ENCODE assay signal across 10 mouse cellular contexts in genomic region chr19:56391307-56392046, GRCm38 (mm10). TPM values are rescaled to one million over a fixed set of nuclear protein-coding genes. Genes with fewer than 3 reads are reported as not detected.
A peak's percentile ranks its signal among the peaks of the same experiment; 100 is the strongest.
DNase-seq lines count a peak whose midpoint lies in the region; ATAC-seq lines count a peak whose summit lies in the region.
"Had no signal": no experiment of that assay in that cellular context is flagged by ENCODE, and none has a peak within 500 bp of the region (broad histone marks: within the 10 kb centered on the region; RNA-seq: fewer than 3 reads in every experiment).

No protein-coding gene starts in this region.

- no peaks in the 10 kb centered on the region for H3K9me3 ChIP-seq in intestine, embryonic 16.5 days (ENCODE audit: control insufficient read depth, low read length)
- H3K9me3 ChIP-seq: embryonic facial prominence, embryonic 15.5 days had no signal

- no peak for ATAC-seq in CD4-positive, CD25-positive, alpha-beta regulatory T cell, adult 4 months
- ATAC-seq in intestine, embryonic 16.5 days: peak; percentile 95
- ATAC-seq in megakaryocyte progenitor cell, adult 5-6 weeks (replicated peaks; ENCODE audit: poor library complexity): peak; percentile 88
- ATAC-seq: hindbrain, embryonic 16.5 days had no signal

- H3K4me3 ChIP-seq in intestine, embryonic 16.5 days (ENCODE audit: low read length): no peak overlapping the region
- H3K4me3 ChIP-seq: embryonic facial prominence, embryonic 15.5 days had no signal

- H3K4me2 ChIP-seq in intestine, embryonic 16.5 days (ENCODE audit: low read depth, low read length): peak overlapping the region; percentile 25; the same call in 1 of the 2 replicates
- H3K4me2 ChIP-seq: embryonic facial prominence, embryonic 15.5 days had no signal

- H3K9ac ChIP-seq in intestine, embryonic 16.5 days (ENCODE audit: low read depth, low read length): peak overlapping the region; percentile 29; the same call in 1 of the 2 replicates
- H3K9ac ChIP-seq: embryonic facial prominence, embryonic 15.5 days had no signal

- peak overlapping the region; percentile 92 for H3K27ac ChIP-seq in intestine, embryonic 16.5 days (ENCODE audit: low read length)
- H3K27ac ChIP-seq: embryonic facial prominence, embryonic 15.5 days had no signal

- H3K36me3 ChIP-seq in intestine, embryonic 16.5 days (ENCODE audit: control insufficient read depth, insufficient read depth, low read length): no peaks in the 10 kb centered on the region
- H3K36me3 ChIP-seq: embryonic facial prominence, embryonic 15.5 days had no signal

- H3K27me3 ChIP-seq in intestine, embryonic 16.5 days (replicated peaks; ENCODE audit: control insufficient read depth, insufficient read depth, low read length): no peaks in the 10 kb centered on the region

- WGBS in intestine, embryonic 16.5 days: 62% methylated on average over 6 of the region's 6 CpGs

- peak; percentile 22 for DNase-seq in CD4-positive, CD25-positive, alpha-beta regulatory T cell, adult 2 months (ENCODE audit: low read depth, low spot score)
- peak; percentile 29 to 34 for DNase-seq in B cell, adult 2 months
- DNase-seq in adrenal gland, postnatal 4 days (ENCODE audit: low spot score in 2 of 2): no peak
- DNase-seq in adrenal gland, adult 8-10 months: no peak
- DNase-seq in kidney, adult 18-20 months: no peak

- H3K4me1 ChIP-seq in intestine, embryonic 16.5 days (ENCODE audit: control insufficient read depth, insufficient read depth, low read length): peaks cover 8% of the 10 kb centered on the region

RNA-seq across cellular contexts. Expression of gene Nrap, which starts 1.6 kb away (rescaled TPM):
- polyA plus RNA-seq in CD4-positive, CD25-positive, alpha-beta regulatory T cell, adult 4 months (2017; shearing (Covaris generic)): under 1 TPM in 1 of 2 experiments, not detected in 1; 0.15 TPM
- 0.33 and 0.40 TPM in 2 replicates for polyA plus RNA-seq in intestine, embryonic 16.5 days (2015; fragmentation: Nextera tagmentation; extraction: Ambion mirVana)
- 0.39 TPM in 1 of 2 replicates, not detected in the other for total RNA-seq in megakaryocyte progenitor cell, adult 5-6 weeks (2015)
- total RNA-seq in megakaryocyte progenitor cell, adult 5-6 weeks (2017): 0.46 and 1.6 TPM in 2 replicates
- total RNA-seq in adrenal gland, postnatal 4 days (2021): 10 to 100 TPM in 1 of 2 experiments, 1 to 10 TPM in 1; 3.7 to 12.2 TPM
- total RNA-seq in adrenal gland, adult 8-10 months (2022): under 1 TPM in 2 of 4 experiments, not detected in 2; 0.12 to 0.16 TPM

RNA-seq across cellular contexts. Expression of gene Casp7, which starts 5.5 kb away (rescaled TPM):
- 10 to 100 TPM; 32.7 to 45.4 TPM for polyA plus RNA-seq in CD4-positive, CD25-positive, alpha-beta regulatory T cell, adult 4 months (2017; shearing (Covaris generic))
- 41.0 and 41.7 TPM in 2 replicates for polyA plus RNA-seq in intestine, embryonic 16.5 days (2015; fragmentation: Nextera tagmentation; extraction: Ambion mirVana)
- 65.7 and 71.0 TPM in 2 replicates for total RNA-seq in megakaryocyte progenitor cell, adult 5-6 weeks (2015)
- total RNA-seq in megakaryocyte progenitor cell, adult 5-6 weeks (2017): 48.4 and 53.7 TPM in 2 replicates
- 10 to 100 TPM; 22.9 to 25.0 TPM for total RNA-seq in adrenal gland, postnatal 4 days (2021)
- 10 to 100 TPM in 1 of 4 experiments, 1 to 10 TPM in 3; 5.3 to 12.2 (median 7.7) TPM for total RNA-seq in adrenal gland, adult 8-10 months (2022)

Comparison
In these comparisons a context has a peak if more than half of its experiments do, and no peak if none do; other contexts are left out.
1. DNase-seq: peak in CD4-positive, CD25-positive, alpha-beta regulatory T cell, adult 2 months (single experiment) and B cell, adult 2 months (2 of 2); none in adrenal gland, postnatal 4 days (0 of 2), adrenal gland, adult 8-10 months (single experiment) and kidney, adult 18-20 months (single experiment).